Mouse (Mus musculus): ENCODE data around the gene Ybx3.

GRCm38 (mm10) chr6:131403036-131403435 is 14.8 kb upstream of the Ybx3 start:
- TF ChIP-seq GATA1 (IDR thresholded peaks at IDR 0.05; ENCODE audit: borderline replicate concordance, low read length) (no peak), FLI1 (IDR thresholded peaks at IDR 0.05; ENCODE audit: low read length) (no peak)
